Mouse (Mus musculus): ENCODE results near the gene Cyp2c23. TPM values are rescaled to one million over a fixed set of nuclear protein-coding genes. Genes with fewer than 3 reads are reported as not detected.

The Cyp2c23 gene
- total RNA-seq (2014; fragmentation: Nextera tagmentation) (not detected in 2 replicates), total RNA-seq (2017) (not detected in 2 replicates)

GRCm38 (mm10) chr19:44028972-44029371, at the start of gene Cyp2c23:
Gene Cyp2c23, minus strand, starts transcription at chr19:44029208.
- no peak for ATAC-seq (replicated peaks; ENCODE audit: poor library complexity, severe bottlenecking)

DNA sequence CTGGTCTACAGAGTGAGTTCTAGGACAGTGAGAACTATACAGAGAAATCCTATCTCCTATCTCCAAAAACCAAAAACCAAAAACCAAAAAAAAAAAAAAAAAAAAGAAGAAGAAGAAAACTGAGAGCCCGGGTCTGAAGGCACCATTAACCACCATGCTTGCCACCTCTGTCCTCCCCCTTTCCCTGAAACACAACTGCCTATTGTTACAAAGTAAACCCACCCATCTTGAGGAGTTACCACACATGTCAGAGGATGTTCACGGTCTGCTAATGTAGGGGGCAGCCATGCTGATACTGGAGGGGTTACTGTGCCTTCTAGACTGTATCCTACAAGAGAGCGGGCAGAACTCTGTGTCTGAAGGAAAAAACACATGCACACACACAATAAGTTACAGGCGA, 48.0 kb upstream of the Cyp2c23 start:
- ATAC-seq (replicated peaks; ENCODE audit: poor library complexity, severe bottlenecking), result no peak

- no peak for ATAC-seq (replicated peaks; ENCODE audit: poor library complexity, severe bottlenecking)
Observed at GRCm38 (mm10) chr19:44076457-44076856, 47.4 kb upstream of the Cyp2c23 start.

GRCm38 (mm10) chr19:44074986-44075385, 46.0 kb upstream of the Cyp2c23 start:
- ATAC-seq (replicated peaks; ENCODE audit: poor library complexity, severe bottlenecking), result no peak

DNA sequence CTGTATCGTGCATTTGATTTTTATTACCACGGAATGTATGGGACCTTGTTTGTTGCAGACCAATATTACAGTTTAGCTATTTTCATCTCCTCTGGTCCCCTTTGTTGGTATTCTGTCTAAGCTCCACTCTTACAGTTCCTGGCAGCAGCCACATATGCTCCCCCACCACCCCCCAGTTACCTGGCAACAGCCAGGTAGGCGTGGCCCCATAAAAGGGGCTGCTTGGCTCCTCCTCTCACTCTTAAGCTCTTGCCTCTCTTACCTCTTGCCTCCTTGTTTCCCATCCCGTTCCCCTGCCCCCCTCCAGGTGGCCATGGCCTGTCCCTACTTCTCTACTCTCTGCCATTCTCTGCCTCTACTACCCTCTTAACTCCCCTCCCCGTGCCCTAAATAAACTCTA, 42.2 kb upstream of the Cyp2c23 start:
- ATAC-seq (replicated peaks; ENCODE audit: poor library complexity, severe bottlenecking), result no peak

DNA sequence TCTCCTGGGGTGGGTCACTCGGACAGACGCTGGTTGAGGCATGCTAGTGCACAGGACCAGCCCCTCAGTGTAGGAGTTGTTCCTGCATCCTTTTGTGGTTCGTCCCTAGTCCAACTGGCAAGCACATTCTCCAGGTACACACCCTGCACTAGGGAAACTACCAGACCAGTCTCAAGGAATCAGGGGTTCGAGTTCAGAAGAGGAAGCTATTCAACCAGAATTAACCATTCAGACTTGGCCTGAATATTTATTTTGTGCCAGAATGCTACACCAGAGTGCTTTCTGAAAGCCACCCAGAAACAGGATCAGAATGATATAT, 40.9 kb upstream of the Cyp2c23 start:
- no peak for ATAC-seq (replicated peaks; ENCODE audit: poor library complexity, severe bottlenecking)

- ATAC-seq (replicated peaks; ENCODE audit: poor library complexity, severe bottlenecking), result peak; percentile 89
Observed at GRCm38 (mm10) chr19:44069121-44069913, 40.3 kb upstream of the Cyp2c23 start, which contains the start of gene Erlin1. Gene Erlin1, minus strand, starts transcription at chr19:44069785.

- no peak for ATAC-seq (replicated peaks; ENCODE audit: poor library complexity, severe bottlenecking)
Observed at GRCm38 (mm10) chr19:44068232-44068631, 39.2 kb upstream of the Cyp2c23 start.

DNA sequence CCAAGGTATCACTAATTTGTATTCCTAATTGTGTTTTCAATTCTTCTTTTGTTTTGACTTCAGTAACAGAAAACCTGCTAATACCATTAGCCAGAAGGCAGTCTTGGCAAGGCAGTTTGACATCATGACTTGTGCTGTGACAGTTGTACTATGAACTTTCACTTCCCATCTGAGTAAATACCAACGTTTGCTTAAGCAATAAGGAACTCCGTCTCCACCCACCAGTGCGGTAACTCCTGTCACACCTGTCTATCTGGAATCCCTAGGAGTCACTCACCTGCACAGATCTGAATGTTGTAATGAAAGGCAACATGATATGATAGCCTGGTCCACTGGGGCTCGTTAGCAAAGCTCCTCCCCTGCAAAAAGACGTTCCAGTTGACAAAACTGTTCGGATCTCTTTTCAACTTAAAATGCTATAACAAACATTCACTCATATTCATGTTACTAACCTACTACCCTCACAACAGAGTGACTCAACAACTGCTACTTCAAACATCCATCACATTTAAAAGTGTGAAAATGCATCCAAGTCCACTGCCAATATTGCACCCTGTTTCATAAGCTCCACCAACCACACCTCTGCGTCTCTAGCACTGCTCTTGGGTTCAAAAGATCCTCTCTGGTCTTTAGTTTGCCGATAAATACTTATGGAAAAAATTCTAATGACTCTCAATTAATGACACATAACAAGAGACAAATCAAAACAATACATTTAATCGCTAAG, 38.5 kb upstream of the Cyp2c23 start:
- ATAC-seq (replicated peaks; ENCODE audit: poor library complexity, severe bottlenecking), result peak; percentile 68

- no peak for ATAC-seq (replicated peaks; ENCODE audit: poor library complexity, severe bottlenecking)
Observed at GRCm38 (mm10) chr19:44064734-44065133, 35.7 kb upstream of the Cyp2c23 start.

DNA sequence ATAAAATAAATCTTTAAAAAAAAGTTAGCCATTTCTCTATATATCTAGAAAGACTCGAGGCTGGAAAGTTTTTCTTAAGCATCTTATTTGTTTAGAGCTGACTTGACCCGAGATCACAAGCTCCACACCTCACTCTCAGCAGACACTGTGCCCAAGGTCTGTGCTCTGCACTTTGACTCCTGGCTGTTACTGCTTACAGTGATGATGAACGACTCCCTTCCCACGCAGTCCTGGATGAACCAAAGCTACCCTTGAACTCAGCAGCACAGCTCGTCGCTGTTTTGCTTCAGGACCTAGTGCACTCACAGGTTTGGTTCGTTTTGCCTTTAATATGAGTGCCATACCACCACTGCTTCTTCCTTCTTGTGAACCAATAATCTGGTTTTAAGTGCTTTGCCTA, 34.8 kb upstream of the Cyp2c23 start:
- no peak for ATAC-seq (replicated peaks; ENCODE audit: poor library complexity, severe bottlenecking)

- ATAC-seq (replicated peaks; ENCODE audit: poor library complexity, severe bottlenecking), result no peak
Observed at GRCm38 (mm10) chr19:44060226-44060625, 31.2 kb upstream of the Cyp2c23 start.

- ATAC-seq (replicated peaks; ENCODE audit: poor library complexity, severe bottlenecking), result no peak
Observed at GRCm38 (mm10) chr19:44055173-44055826, 26.3 kb upstream of the Cyp2c23 start.

GRCm38 (mm10) chr19:44050388-44050787, 21.4 kb upstream of the Cyp2c23 start:
- ATAC-seq (replicated peaks; ENCODE audit: poor library complexity, severe bottlenecking), result no peak

- ATAC-seq (replicated peaks; ENCODE audit: poor library complexity, severe bottlenecking), result no peak
Observed at GRCm38 (mm10) chr19:44049282-44049681, 20.3 kb upstream of the Cyp2c23 start.

DNA sequence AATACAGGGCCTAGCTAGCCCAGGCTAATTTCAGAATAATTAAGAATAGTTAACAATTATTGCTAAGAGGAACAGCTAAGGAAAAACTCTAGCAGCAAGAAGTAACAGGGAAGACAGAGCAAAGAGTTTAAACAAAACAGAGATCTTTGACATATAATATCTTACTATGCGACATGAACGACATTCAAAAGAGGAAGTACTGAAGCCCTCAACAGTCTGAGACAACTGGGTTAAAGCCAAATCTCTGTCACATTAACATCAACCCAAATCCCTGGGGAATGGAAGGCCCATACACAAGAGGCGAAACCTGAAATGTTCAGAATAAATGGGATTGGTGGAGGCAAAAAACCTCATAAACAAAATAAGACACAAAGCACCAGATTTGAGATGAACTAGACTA, 16.8 kb upstream of the Cyp2c23 start:
- no peak for ATAC-seq (replicated peaks; ENCODE audit: poor library complexity, severe bottlenecking)

GRCm38 (mm10) chr19:44042121-44042520, 13.1 kb upstream of the Cyp2c23 start:
- ATAC-seq (replicated peaks; ENCODE audit: poor library complexity, severe bottlenecking), result no peak

DNA sequence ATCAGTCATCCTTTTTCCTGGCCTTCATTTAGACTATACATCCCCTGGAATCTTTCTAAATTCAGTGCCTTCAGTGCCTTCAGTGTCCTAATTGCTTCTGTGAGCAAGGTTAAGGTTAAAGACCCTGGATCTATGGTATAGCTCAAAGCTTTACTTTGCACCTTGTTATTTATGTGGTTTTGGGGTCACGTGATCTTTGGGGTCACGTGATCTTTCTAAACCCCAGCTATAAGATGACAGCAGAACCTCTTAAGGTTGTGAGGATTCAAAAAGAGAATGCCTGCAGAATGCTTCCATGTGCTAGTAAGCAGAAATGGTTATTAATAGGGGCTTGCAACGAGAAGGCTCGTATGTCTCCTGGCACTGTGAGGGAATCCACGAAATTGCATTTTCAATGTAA, 4.4 kb upstream of the Cyp2c23 start:
- ATAC-seq (replicated peaks; ENCODE audit: poor library complexity, severe bottlenecking), result no peak

- no peak for ATAC-seq (replicated peaks; ENCODE audit: poor library complexity, severe bottlenecking)
Observed at GRCm38 (mm10) chr19:44032046-44032744, 3.2 kb upstream of the Cyp2c23 start.

DNA sequence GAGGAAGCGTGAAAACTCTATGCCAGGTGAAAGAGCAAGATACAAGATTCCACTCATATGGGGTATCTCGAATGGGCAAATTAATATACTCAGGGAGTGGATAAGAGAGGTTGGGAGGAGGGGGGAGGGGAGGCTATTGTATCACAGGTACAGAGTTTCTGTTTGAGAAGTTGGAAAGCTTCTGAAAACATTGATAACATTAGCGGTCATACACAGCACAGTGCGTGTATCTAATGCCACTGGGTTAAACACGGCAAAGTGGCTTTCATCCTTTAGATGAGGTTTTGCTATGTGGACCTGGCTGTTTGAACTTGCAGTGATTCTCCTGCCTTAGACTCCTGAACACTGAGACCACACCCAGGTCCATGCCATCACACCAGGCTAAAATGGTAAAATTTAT, 1.0 kb upstream of the Cyp2c23 start:
- no peak for ATAC-seq (replicated peaks; ENCODE audit: poor library complexity, severe bottlenecking)
